Mouse (Mus musculus): Measurements from ENCODE around the gene P2rx6.
"Not testable (repeated sequence)": the region's sequence is repeated elsewhere in the genome, so short reads cannot be mapped to it uniquely, and the experiment has no call there.

P2rx6 gene

DNA sequence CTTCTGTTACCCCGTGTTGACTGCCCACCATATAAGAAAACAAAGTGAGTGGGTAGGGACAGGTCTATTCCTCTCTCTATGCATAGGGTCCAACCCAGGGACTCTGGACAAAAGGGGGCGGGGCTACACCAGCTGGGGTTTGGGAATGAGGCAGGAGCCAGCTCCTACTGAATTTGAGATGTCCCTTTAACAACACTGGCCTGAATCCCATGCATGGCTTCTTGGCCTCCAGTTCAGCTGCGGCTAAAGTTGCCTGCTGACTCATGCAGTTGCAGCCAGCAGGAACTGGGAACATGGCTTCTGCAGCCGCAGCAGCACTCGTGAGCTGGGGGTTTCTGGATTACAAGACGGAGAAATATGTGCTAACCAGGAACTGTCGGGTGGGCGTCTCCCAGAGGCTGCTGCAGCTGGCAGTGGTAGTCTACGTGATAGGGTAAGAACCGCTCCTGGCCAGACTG lies at the start of gene P2rx6:
P2rx6 (plus strand) TSS at position 135 of the 458 bp plus-strand sequence.
- peak; percentile 75 for DNase-seq (ENCODE audit: inconsistent ontology term)

DNA sequence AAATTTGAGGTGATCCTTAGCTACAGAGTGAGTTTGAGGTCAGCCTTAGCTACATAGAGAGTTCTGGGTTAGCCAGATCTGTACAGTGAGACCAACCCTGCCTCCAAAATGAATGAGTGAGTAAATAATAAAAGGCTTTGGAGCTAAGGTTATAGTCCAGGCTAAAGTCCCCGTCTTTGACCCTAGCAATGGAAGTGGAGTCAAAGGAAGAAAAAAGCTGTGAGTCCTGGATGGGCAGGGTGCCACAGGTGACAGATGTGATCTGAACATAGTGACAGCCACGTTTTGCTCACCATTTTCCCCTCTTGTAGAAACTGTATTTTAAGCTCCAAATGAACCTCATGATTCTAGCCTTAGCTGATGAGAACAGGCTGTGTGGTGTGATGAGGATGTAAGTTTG lies 42.8 kb upstream of the P2rx6 start:
- DNase-seq (ENCODE audit: inconsistent ontology term) = no peak

DNA sequence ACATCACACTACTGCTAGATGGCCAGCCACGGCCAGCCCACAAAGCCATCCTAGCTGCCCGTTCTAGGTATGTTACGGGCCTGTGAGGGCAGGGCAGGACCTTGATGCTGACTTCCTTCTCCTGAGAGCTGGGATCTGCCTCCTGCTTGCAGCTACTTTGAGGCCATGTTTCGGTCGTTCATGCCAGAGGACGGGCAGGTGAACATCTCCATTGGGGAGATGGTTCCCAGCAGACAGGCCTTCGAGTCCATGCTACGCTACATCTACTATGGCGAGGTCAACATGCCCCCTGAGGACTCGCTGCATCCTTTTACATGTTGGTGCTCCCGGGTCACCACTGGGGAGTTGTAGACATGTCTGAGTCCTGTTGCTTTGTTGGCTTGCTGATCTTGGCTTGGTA lies 37.5 kb upstream of the P2rx6 start:
- no peak for DNase-seq (ENCODE audit: inconsistent ontology term)

DNA sequence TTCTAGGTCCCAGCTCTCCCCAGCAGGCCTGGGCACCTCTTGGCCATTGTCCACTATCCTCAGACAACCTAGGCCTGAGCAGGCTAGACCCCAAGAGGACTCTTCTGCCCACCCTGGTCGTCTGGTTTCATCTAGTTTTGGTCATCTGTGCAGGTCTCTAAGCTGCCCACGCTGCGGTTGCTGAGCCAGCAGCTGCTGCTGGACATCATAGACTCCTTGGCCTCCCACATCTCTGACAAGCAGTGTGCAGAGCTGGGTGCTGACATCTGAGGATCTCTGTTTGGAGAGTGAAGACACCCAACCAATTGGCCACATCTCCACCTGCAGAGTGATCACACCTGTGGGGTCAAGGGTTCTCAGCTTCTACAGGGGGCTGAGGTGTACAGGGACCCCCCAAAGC lies 36.2 kb upstream of the P2rx6 start:
- DNase-seq (ENCODE audit: inconsistent ontology term) = no peak

DNA sequence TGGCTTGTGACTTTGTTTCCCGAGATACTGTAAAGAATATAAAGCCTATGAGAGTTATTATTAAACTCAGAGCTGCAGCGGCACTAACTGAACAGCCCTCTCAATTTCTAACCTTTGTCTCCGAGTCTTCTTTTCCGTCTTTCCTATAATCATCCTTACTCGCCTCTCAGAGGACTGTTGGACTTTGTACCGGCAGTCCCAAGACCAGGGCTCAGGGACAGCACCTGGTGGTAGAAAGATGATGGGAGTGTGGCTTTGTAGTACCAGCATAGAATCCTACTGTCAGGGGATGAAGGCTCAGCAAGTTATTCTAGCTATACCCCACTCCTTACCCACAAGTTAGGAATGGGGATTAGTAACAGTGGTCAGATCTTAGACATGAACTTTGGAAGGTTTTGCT lies 35.5 kb upstream of the P2rx6 start:
- no peak for DNase-seq (ENCODE audit: inconsistent ontology term)

DNA sequence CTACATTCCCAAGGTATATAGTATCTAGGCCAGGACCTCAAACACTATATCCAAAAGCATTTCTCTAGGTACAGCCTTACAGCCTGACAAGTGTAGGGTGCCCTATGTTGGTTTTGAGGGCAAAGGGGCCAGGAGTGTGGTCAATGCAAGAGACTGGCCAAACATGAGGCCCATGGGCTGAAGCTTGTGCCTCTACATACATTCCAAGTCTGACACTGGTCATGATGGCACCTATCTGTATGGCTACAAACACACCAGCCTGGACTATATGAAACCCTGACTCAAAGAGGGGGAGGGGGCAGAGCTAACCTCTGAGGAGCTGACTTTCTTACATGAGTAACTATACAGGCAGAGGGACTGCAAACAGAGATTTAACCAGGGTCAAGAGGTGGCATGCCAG lies 34.1 kb upstream of the P2rx6 start:
- no peak for DNase-seq (ENCODE audit: inconsistent ontology term)

DNA sequence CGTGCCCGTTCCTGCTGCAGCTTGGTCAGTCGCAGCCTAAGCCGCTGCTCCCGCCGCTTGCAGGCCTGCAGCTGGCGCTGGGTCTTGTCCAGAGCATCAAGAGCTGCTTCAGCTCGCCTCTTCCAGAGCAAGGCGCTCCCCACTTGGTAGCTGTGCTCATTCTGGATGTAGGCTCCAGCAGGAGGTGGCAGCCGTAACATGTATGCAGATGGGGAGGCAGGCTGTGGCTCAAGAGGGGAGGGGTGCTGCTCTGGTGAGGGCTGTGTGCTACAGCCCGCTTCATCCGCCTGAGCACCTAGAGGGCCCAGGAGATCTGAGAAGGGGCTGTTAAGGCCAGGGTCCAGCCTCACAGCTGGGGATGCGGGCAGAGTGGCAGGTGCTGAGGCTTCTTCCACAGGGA lies 33.4 kb upstream of the P2rx6 start:
- DNase-seq (ENCODE audit: inconsistent ontology term) = no peak

DNA sequence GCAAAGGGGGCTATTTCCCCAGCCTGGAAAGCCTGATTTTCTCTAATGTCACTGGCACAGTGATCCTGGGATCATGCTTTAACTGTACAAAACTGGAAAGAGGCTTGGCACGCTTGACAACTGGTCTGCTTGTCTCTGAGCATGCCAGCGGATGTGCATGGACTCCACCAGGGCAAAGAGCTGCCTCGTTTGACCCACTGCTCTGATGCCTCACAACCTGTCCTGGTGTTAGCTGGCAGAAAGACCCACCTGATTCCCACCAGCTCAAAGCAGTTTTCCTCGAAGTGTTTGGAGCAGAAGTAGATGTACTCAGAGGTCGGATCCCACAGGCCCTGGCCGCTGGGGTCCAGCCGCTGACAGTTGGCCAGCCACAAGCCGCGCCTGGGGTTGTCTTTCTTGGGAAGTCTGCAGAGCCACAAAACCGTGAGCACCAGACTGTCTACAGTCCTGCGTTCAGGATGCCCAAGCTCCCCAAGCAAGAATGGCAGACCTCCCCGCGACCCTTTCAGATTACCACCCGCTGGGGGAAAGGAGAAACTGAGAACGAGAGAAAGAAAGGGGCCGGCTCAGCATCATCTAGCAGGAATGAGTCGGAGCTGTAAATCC lies 31.6 kb upstream of the P2rx6 start:
- DNase-seq (ENCODE audit: inconsistent ontology term) = no peak

DNA sequence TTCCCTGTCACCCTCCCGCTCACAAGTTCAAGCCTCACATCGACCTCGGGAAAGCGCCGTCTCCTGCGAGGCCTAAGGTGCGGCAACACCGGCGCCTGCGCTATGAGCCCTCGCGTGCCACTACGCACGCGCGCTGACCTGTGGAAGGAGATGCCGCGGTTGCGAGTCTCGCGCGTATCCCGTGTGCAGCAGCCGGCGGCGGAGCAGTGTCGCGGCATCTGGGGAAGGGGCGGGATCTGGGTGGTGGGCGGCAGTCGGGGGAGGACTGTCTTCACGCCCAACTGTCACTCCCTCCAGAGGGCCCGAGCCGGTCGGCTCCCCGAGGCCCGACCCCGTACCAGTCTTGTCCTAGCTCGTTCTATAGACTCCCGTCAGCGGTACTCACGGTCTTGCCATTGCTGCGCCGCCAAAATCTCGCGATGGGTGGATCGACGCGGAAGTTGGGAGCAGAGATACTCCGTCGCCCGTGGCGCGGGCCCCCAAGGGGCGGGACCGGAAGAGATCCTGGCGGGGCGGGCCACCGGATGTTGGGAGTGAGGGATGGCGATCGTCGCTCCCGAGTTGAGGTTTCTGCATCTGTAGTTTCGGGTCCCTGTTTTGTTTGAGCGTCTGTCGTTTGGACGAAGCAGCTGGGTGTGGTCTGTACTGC lies 30.9 kb upstream of the P2rx6 start, which contains the start of gene Thap7:
Thap7 (minus strand) TSS at position 497 of the 649 bp plus-strand sequence.
- DNase-seq (ENCODE audit: inconsistent ontology term) = peak; percentile 98

DNA sequence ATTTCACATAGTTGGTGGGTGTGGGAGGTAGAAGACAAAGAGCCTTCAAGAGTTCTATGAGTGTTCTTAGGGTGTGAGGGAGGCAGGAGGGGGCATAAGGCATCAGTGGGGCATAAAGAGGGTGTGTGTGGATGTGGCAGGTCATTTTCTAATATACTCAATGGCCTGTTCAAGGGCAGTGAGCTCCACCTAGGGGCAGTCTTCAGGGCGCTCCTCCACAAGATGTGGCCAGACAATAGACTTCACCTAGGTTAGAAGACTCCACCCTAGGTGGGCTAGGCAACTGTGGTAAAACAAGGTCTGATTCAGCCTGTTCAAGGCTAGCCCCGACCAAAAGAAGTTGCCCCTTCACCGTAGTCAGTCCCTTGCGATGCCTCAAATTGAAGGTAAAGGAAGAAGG lies 29.4 kb upstream of the P2rx6 start:
- no peak for DNase-seq (ENCODE audit: inconsistent ontology term)

DNA sequence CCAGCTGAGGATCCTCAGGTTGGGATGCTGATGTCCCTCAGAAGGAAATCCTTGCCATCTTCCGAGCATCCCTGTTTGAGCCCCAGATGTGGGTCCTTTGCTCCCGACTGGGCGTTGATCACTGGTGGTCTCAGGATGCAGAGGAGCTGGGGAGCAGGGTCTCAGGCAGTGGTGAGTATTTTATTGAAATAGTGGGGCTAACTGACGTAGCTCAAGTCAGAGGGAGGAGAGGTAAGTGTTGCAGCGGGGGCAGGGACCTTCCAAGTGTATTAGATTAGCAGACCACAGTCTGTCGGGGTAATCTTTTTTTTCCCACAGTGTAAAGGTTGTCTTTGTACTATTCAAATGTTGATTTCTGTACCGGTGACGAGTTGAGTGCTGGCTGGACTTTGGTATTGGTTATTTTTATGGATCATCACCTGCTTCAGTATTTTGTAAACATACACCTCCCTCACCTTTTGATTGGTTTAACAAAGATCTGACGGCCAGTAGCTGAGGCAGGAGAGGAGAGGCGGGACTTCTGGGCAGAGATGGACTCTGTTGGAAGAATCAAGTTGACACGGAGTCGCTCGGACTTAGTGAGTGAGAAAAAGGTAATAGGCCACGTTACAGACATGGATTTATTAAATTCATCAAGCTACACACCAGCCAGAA lies 28.9 kb upstream of the P2rx6 start:
- DNase-seq (ENCODE audit: inconsistent ontology term) = no peak

DNA sequence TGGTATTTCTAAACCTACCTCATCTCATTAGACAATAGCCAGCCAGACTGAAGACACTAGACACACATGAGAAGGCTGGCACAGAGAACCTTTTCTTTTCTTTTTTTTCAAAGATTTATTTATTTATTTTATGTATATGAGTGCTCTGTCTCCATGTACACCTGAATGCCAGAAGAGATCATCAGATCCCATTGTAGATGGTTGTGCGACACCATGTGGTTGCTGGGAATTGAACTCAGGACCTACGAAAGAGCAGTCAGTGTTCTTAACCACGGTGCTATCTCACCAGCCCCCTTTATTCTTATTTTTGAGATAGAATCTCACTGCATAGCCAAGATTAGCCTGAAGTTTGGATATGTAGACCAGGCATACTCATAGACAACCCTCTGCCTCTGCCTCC lies 25.1 kb upstream of the P2rx6 start:
- DNase-seq (ENCODE audit: inconsistent ontology term) = no peak

DNA sequence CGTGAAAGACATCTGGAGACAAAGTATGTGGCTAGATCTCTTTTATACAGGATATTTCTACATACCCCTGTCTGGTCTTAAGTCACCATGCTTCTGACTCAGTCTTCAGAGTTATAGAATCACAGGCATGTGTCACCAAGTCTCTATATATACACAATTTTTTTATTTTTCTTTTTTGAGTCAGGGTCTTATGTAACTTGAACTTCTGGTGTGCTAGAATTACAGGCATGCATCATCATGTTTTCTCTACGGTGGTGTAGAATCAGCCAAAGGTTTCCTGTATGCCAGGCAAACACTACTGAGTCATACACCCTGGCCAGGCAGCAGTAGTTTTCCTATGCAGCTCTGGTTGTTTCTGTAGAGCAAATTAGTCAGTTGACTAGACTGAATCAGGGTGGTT lies 19.1 kb upstream of the P2rx6 start:
- DNase-seq (ENCODE audit: inconsistent ontology term) = no peak

DNA sequence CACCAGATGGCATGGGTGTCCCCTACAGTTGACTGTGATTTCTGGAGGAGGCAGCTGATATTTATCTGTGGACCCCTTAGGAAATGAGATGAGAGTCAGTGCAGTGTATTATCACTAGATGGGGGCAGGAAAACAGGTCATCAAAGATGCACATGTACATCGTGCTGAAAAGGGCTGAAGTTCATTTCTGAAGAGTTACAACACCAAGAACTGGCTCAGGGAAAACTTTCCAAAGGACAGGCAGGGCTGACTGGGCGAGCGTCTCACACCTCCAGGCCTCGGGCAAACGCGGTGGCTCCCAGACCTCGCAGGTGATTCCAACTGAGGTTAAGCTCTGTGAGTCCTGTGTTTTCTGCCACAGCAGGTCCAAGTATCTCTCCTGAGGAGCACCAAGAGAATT lies 8.8 kb upstream of the P2rx6 start:
- no peak for DNase-seq (ENCODE audit: inconsistent ontology term)

DNA sequence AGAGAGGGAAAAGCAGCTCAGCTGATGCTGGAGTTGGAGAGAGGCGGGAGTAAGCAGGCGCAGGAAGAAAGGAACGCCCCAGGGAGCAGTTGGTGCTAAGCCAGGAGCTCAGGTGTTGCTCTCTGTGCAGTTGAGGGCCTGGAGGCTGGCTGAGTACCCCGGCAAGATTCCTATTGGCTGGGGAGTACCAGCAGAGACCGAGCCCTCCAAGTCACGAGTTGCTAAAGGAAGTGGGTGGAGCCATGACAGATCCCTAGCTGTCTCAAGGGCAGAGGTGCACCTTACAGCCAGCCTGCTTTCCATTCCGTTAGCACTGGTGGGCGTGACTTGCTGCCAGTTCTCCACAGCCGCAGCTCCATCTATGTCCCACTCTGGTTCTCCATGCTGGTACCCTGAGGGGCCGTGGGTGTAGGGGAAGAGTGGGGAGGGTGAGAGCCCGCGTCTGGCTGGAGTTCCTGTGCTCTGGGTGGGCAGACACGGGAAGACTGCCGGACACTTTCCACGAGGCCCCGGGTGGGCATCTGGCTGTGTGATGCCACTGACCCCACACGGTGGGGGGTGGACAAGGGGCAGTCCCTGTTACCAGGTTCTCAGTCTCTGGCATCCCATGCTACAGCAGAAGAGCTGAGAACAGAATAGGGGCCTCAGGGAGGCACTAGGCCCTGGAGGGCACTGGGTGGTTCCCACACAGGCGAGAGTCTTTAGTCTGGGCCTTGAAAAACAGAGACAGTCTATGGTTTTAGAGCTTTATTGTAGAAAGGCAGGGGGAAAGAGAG lies 7.6 kb upstream of the P2rx6 start:
- DNase-seq (ENCODE audit: inconsistent ontology term) = no peak

DNA sequence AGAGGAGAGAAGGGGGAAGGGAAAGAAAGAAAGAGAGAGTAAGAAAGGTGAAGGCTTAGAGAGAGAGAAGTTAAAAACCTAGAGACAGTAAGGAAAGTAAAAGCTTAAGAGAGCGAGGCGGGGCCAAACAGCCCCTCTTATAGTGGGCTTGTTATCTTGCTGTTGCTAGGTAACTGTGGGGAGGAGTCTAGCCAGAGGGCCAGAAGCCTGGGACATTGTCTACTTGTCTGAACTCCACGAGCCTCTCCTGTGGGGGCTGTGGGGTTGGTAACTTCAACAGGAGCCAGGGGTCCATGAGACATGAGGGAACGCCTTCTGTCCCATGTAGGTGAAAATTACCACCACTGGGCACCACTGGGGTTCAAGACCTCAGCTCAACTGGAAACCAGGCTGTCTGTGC lies 7.0 kb upstream of the P2rx6 start:
- not testable (repeated sequence) for DNase-seq (ENCODE audit: inconsistent ontology term)

DNA sequence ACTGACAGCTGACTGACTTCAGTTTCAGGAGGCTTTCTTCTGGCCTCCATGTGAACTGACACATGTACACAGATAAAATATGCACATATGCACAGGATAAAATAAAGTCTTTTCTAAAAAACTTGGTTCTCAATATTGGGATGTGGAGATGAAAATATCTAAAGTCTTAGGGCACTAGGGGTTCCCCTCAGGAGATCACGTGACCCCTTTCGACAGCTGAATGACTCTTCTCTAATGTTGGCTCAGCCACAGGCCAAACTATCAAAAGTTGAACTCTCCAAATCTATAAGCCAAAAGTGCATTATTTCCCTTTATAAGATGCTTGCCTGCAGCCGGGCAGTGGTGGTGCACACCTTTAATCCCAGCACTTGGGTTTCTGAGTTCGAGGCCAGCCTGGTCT lies 5.5 kb upstream of the P2rx6 start:
- no peak for DNase-seq (ENCODE audit: inconsistent ontology term)

DNA sequence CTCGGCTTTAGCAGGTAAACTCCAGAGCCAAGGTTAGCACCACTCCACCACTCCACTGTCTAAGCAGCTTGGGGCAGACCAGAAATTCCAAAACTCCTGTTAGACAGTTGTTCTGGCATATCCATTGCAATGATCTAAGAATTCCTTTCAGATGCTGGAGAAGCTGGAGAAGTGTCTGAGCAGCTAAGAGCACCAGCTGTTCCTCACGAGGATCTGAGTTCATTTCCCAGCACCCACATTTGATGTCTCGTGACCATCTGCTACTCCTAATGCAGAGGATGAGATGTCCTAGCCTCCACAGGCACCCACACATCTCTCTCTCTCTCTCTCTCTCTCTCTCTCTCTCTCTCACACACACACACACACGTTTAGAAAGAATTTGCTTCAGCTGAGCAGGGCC lies 4.8 kb upstream of the P2rx6 start:
- no peak for DNase-seq (ENCODE audit: inconsistent ontology term)

DNA sequence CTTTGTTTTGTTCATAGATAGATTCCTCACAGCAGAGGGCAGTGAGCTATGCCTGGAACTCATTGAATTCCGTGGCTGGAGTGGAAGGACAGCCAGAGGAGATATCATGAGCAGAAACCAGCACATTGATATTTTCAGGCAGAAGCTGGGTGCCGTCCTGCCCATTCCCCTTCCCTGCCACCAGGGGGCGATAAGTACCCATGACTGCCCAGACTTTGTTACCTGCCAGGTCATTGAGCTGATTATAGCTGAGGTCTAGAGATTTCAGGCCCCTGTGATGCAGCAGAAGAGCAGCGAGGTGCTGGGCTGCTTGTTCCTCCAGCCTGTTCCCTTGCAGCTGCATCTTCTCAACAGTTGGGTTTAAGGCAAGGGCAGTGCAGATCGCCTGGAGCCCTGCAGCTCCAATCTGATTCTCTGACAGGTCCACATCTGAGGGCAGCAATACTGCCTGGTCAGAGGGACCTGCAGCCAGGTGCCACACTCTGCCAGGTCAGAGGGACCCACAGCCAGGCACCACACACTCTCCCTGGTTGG lies 3.7 kb upstream of the P2rx6 start:
- peak; percentile 69 for DNase-seq (ENCODE audit: inconsistent ontology term)

DNA sequence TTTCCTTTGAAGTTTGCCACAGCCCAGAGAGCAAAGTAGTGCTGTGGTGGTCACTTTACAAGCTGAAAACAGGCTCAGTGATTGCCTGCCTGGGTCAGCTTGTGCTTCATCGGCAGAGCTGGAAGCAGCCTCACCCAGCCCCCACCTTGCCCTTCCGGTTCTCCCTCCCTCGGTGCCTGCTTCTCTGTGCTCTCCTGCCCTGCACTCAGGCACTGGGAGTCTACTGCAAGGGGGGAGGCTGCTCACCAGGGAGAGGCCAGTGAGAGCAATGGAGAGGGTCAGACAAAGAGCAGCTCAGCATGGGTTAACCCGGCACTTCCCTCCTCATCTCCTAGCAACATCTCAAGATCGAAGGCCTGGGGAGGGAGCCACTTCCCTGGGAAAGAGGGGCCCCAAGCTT lies 2.9 kb upstream of the P2rx6 start:
- DNase-seq (ENCODE audit: inconsistent ontology term) = no peak

DNA sequence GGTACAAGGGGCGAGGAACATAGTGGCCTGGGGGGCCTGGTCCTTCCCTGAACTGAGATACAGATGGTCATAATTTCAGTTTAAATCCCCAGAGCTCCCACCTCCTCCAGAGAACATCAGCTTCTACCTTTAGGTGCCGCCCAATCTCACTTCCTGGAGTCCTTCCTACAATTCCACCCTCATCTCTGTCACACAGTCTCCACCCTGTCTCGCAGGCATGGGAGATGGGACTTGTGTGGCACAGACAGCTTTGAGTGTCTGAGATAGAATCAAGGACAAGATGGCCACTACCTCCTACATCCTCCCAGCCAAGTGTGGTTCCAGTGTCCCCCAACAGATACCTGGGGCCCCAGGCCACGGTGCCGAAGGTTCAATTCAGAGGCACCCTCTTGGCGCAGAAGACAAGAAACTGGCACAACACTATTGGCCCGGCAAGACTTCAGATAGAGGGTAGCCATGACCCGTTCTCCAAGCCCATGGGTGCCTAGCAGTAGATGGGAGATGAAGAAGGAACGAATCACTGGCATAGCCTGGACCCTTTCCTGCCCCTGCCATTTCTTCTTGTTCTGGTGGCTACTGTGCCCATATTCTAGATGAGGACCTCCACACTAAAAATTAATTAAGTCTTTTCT lies 2.2 kb upstream of the P2rx6 start:
- DNase-seq (ENCODE audit: inconsistent ontology term) = no peak
